Mouse (Mus musculus) kidney, adult 8-10 months (tissue): ENCODE results near the gene Thumpd1.
"Not testable (repeated sequence)": the region's sequence is repeated elsewhere in the genome, so short reads cannot be mapped to it uniquely, and the experiment has no call there.

Experiments
- DNase-seq, 2 experiments: peaks; one replicate each; pipeline ENCODE4 v3.0.0; 2022

Thumpd1 gene

DNA sequence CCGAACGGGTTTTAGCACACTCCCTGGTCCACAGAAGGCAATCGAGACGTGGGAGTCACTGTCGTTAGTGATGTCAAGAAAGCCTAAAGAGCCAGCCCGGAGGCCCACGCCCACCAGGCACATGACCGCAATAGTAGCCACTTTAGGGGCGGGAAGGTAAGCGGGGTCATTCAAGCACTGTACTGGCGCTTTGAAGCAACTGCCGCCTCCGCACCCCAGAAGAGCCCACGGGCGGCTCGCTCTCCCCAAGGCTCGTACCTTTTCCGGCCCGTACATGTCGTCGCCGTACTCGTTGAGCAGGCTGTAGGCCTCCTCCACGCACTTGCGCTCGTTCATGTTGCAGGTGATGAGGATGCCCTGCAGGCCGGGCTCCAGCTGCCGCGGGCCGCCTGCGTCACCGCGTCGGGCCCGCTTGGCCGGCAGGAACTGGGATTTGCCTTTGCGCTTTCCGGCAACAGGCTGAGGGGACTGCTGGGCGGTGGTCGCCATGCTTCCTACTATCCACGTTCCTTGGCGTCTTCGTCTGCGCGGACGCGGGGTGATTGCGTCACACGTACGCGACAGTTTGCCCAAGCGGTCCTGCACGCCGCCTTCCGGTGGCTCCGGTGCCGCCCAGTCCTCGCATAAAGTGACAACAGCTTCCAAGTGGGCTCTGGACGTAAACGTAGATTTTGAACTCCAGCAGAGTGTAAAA, at the start of gene Thumpd1:
Thumpd1 (minus strand) TSS at position 546 of the 694 bp plus-strand sequence.
- peak; percentile 87 to 92 for DNase-seq

DNA sequence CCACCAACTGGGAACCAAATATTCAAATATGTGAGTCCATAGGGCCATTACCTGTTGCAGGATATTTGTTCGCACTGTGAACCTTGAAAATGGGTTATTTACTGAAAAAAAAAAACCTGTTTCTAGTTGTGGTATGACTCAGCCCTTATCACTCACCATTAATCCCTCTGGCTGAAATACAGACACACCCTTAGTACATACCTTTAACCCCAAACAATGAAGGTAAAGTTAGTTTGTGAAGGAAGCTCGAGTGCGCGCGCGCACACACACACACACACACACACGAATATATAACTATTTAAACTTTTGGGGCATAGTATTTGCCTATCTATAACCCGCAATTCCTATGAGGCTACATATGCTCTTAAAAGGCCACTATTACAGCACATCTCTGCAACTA, 49.3 kb upstream of the Thumpd1 start:
- no peak for DNase-seq

DNA sequence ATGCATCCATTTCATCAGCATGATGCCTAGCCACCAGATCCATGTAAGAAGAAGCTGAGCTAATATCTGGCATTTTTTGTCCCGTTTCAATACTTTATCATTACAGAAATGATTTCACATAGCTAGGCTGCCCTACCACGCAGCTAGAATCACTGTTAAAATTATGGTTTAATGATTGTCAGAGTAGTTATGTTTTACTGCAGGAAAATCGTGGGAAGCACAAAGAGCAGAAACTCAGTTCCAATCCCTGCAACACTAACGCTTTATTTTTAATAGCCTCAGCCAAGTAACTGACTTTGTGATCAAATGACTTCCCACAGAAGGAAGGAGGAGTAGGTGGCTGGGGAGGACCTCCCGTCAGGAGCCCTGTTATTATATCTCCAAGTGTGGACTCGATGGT, 46.4 kb upstream of the Thumpd1 start:
- no peak for DNase-seq

DNA sequence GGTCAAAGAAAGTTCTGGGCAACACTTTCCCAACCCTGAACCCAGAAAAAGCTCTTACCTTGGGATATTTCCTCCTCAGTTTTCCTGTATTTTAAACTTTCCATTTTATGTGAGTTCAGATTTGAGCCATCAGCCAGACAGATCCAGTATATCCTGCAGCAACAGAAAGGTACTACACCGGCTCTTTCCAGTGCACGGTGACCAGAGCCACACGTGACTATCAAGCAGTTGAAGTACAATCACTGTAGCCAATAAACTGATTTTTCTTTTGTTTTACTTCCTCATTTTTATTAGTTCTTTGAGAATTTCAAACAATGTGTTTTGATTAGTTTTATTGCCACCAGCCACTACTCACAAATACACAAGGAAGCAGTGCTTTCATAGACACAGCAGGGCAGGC, 43.8 kb upstream of the Thumpd1 start:
- no peak for DNase-seq

DNA sequence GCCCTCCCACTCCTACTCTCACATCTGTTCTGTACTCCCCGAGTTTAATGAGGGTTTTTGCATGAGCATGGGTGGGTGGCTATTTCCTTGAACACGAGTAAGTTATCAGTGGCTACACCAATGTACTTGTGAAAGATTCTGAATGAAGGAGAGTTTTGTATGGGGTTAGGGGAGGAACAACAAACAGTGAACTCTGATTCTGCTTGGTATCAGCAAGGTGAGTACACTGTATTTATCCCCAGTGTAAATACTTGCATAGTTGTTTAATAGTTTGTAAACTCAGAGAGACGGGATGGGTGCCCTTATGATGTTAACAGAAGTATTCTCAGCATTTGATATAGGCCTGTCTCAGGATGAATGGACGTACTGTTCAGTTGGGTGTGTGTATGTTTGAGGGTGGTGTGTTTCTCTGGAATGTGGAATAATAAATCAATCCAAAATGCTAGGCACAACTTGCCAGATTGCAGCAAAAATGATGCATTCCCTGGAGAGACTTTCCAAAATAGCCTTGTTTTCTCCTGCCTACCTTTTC, 41.6 kb upstream of the Thumpd1 start:
- DNase-seq: no peak

DNA sequence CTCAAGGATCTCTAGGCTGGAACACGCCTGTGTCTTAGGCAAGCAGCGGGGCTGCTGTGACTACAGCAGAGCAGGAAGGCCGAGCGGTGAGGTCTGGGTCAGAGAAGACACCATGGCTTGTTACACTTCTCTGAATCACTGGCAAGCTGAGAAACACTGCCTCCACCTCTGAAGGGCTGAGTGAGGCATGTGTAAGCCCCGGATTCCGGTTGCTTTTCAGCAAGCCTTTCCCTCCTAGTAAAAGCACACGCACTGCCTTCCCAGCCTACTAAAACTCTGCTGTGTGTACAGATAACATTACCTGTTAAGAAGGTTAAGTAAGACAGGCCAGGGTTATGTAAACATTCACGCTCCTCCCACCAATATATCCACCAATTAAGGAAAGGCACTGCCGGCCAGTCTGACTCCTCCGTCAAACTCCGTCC, 39.9 kb upstream of the Thumpd1 start, which contains the start of gene Acsm3:
Acsm3 (plus strand) TSS at position 397 of the 425 bp plus-strand sequence.
- DNase-seq: peak; percentile 32 to 64

DNA sequence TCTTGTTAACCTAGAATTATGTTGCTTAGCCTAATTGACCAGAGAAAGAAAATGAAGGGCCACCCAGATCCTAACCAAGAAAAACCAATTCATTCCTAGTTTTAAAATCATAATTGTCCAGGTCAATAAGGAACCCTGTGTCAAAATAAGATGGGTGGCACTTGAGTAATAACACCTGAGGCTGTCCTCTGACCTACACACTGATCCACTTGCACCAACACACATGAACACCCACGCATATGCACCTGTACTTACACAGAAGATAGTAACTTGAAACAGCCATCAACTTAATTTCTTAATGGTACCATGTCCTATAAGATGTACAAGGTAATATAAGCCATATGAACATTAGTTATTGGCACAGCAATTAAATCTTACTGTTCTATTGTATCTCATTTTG, 33.1 kb upstream of the Thumpd1 start:
- no peak for DNase-seq

DNA sequence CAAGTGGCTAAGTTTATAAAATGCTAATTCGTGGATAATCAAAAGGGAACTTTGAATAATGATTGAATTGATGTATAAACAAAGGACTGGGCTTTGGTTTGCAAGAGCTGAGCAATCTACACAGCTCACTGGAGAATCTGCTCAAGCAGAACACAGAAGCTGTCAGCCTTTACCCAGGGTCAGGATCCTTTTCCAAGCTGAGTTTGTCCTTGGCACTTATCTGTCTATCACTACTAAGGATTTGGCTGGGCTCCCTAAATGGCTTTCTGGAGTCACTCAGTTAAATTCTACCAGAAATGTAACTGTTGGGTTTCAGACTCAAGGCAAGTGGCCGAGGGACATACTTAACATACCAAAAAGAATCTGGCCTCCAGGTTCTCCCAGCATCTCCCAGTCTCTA, 29.3 kb upstream of the Thumpd1 start:
- DNase-seq: peak; percentile 59 to 73

DNA sequence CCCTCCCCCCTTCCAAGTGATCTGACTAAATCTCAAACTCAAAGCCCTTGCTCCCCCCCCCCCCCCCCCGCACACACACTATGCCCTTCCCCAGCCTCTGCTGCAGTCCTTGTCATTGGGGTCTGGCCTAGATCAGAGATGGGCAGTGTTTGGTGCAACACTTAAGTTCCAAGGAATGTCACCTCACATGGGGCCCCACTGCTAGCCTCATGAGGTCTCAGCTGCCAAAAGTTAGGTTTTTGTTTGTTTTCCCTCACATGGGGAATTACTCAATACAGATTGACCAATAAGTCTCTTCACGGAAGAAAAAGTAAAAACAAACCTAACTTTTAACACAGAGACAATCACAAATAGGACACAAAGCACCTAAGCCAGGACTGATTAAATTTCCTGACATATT, 28.2 kb upstream of the Thumpd1 start:
- DNase-seq: no peak

DNA sequence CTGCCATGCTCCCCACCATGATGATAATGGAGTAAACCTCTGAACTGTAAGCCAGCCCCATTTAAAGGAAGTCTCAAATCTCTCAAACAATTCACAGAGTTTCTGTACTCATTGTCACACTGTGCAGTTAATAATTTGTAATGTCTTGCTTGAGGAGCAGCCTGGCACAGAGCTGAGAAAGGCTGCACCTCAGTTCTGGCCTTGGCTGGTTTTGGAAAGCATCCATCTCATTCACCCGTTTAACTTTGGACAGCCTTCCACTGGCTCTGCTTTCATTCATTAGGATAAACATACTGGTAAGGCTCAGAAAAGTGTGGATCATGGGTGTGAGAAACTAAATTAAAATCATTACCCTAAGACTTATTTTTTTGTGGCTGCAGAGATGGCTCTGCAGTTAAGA, 25.3 kb upstream of the Thumpd1 start:
- DNase-seq: peak; percentile 70 to 75

DNA sequence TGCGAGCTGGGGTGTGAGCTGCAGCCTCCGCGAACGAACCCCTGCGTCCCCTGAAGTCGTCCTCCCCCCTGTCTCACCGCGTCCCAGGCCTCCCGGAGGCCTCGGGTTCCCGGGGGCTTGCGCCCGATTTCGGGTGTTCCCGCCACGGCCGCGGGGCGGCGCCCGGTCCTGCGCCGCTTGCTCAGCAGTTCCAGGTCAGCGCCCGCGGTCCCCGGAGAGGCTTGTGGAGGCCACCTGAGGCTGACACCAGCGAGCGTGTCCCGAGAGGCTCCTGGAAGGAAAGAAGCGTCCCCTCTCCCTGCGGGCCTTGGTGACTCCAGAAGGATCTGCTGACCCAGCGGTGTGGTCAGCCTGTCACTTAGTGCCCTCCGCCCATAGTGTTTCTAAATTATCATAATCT, 23.7 kb upstream of the Thumpd1 start:
- no peak for DNase-seq

DNA sequence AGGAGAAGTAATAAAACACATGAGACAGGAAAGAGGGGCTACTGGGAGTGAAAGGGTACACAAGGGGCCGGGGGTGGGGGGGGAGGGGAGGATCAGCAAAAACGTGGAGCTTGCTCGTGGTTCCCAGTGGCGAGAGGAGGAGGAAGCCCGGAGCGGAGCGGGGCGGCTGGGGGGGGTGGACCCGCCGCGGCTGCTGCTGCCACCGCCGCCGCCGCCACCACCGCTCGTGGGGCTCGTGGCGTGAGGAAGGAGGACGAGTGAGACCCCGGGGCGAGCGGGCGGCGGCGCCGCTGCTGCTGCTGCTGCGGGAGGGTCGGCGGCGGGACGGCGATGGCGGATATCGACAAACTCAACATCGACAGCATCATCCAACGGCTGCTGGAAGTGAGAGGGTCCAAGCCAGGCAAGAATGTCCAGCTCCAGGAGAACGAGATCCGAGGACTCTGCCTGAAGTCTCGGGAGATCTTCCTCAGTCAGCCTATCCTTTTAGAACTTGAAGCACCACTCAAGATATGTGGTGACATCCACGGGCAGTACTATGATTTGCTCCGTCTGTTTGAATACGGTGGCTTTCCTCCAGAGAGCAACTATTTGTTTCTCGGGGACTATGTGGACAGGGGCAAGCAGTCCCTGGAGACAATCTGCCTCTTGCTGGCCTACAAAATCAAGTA, 19.3 kb upstream of the Thumpd1 start:
- not testable (repeated sequence) for DNase-seq

DNA sequence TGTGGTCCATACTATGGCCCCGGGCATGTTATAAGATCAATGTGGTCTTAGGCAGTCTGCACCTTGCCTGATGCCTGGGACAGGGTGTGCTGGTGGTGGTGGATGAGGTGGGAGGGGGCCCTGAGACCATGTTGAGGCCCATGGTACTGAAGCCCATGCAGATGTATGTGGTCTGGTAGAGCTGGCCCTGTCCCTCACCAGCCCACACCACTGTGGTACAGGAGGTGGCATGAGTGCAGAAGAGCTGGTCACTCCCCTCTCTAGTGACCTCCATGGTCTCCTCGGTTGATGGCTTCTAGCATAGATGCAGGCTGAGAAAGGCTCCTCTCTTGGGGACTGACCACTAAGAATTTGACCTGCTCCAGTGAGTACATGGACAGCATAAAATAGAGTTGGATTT, 18.3 kb upstream of the Thumpd1 start:
- DNase-seq: no peak

DNA sequence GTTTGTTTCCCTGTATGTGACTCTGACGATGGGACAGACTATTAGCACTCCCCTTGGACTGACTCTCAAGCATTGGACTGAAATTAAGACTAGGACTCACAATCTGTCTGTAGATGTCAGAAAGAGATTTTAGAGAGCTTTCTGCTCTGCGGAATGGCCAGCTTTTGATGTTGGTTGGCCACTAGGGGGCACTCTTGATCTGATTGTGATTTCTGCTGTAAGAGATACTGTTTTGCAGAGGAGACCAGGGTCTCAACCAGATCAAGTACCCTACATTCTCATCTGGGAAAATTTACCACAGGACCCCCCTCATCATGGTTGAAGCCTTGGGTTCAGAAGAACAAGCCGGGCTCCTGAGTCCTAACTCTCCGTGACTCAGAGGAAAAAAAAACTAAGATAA, 10.7 kb upstream of the Thumpd1 start:
- DNase-seq: not testable (repeated sequence)

DNA sequence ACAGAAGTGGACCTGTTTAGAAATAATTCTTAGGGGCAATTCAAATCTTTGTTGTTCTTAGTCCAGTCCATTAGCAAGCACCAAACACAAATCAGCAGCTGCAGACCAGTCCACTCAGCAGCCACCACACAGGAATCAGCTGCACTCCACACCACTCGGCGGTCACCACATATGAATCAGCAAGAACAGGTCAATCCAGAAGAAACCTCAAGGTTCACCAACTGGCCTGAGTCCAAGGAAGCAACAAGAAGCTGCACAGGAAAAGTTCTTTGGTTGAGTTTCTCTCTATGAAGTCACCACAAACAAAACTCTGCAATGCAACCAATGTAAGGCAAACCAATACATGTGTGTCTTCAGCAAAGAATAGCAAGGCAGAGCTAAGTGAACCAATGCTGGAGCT, 7.0 kb upstream of the Thumpd1 start:
- DNase-seq: no peak

DNA sequence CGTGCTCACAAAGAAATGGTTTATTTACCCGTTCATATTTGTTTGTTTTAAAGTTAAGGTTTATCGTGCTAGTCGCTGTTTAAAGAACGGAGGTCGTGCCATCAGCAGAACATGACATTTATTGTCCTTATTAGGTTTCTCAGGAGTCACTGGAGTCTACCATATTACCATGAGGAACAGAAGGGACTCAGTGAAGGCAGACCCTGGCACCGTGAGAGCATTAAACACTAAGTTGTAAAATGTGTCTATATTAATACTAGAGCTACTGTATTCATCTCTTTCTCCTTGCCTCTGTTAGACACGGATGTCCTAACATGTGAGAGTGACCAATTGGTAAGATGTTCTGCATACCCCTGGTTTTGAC, 331 bp upstream of the Thumpd1 start:
- no peak for DNase-seq

DNA sequence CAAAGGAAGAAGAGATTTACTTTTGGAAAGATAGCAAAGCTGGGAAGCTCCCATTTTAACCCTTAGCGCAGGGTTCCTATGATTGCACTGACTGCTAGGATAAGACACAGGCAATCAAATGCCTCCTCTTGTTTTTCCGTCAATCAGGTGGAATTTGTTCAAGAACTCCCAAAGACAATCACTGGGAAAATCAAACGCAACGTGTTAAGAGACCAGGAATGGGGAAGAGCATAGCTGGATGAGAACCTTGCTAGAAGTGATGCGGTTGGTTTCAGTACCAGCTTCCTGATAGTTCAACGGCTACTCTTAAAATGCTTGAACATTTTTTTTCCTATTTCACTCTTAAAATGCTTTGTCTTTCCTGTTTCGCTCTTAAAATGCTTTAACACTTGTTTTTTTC, 6.5 kb downstream of the Thumpd1 start:
- no peak for DNase-seq

DNA sequence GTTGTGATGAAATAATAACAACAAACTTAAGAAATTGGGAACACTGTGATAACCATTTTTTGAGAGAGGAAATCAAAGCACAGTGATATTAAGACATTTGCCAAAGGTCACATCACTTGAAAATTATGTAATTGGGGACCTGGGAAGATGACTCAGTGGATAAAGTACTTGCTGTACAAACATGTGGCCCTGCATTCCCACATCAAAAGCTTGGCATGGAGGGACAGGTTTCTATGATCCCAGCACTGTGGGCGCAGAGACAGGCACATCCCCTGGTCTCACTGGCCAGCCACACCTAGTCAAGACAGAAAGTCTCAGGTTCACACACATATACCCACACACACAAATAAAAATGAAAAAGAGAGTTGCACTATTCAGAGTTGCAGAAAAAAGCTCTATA, 25.7 kb downstream of the Thumpd1 start:
- no peak for DNase-seq

DNA sequence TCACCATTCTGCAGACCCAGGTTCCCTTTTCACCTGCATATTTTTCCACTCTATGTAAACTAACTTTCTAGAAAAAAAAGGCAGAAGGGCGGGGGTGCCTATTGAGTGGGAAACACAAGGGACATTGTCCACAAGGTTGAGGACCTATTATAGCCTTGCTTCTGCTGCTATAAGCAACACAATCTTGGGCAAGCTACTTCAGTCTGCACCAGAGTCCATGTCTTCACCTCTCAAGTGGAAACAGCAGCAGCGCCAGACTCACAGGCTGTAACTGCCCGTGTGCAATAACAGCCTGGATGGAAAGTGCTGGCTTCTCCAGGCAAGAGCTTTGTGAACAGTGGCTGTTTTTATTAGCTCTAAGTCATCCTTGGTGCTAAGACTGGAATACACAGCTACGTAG, 28.3 kb downstream of the Thumpd1 start:
- no peak for DNase-seq

DNA sequence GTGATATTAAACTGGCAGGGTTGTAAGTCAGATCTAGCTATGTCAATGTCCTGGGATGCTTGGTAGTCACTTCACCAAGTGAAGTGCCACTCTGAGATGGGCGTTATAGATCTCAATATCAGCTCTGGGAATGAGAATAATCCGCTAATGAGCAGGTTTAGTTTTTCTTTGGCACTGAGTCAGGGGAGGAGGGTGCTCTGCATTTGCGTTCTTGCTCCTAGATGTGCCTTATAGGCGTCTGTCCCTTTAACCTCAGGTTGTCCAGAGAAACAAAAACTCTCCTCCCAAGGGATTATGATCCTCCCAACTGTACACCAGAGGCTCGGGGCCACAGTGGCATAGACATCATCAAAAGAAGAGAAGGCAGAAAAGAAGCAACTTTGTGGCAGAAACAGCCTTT, 30.9 kb downstream of the Thumpd1 start, which contains the start of gene Acsm4:
Acsm4 (plus strand) TSS at position 301 of the 400 bp plus-strand sequence.
- DNase-seq: no peak

DNA sequence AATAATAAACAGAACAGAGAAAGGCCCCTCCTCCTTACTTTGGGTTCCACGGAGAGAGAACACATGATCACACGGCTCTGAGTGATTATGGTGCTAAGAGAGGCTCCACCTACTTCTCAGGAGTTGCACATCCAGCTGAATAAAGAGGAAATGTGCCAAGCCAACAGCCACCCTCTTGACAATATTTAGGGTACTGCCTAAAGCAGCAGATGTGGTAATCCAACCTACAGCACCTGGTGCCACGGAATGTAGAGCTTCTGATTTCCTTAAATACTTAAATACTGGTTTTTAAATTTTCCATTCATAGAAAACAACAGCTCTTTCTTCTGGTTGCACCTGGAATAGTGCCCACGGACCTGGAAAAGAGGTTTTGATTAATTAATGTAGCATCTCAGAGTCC, 37.9 kb downstream of the Thumpd1 start:
- no peak for DNase-seq

DNA sequence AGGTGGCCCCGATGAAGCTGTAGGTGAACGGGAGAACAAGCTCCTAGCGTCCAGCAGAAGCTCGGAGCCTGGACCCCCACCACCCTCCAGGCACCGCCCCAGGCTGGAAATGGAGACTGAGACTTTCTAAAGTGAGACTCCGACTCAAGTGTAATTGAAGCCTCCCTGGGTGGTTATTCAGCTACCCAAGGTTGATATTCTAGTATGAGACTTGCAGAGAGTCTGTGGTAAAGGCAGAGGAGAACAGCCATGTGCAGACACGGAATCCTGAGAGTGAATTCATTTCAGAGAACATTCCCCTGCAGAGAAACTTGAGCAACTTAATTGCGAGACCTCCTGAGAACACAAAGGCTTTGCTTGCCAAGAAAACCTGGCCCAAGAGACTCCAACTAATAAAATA, 40.5 kb downstream of the Thumpd1 start:
- no peak for DNase-seq

DNA sequence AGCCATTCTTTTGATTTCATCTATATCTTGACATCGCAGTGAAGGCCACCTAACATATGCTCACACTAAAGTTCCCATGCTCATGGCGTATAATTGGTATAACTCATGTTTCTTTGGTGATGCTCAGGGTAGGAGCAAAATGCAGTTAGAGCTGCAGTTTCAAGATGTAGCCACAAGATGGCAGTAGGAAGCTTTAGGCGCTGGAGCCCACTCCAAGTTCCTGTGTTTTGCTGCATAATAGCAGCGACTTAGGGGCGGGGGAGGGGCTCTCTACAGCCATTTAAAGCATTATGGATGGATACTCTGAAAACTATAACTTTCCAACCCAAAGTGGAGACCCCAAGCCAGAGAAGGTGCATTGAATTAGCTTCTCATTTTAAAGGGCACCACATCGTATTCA, 47.1 kb downstream of the Thumpd1 start:
- DNase-seq: peak in 1 of 2 experiments; percentile 44

DNA sequence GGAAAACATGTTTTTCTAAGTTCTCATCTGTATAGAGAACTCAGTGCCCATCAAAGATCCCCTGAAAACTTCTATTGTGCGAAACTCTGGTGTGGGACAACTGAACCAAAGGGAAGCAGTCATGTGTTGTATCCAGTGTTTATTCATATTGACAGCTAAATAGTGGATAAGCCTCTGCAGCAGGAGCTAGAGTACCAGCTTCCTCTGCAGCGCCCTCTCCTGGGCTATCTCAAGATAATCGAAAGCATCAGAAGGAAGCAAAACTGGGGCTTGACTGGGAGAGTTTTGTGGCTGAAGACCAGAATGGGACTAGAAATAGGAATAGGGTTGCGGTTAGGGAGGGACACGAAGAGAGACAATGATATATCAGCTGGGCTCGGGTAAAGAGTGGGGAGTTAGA, 49.7 kb downstream of the Thumpd1 start:
- DNase-seq: peak in 1 of 2 experiments; percentile 57
